Mouse (Mus musculus) hindlimb bud, embryonic 11.5 days (tissue): ENCODE data around the gene Col15a1.

Experiments
- DNase-seq: peaks from one replicate; pipeline ENCODE4 v3.0.0-alpha.2; 2012; ENCODE audit warnings: low read depth, low spot score; ENCODE audit errors: extremely low spot score

The Col15a1 gene

DNA sequence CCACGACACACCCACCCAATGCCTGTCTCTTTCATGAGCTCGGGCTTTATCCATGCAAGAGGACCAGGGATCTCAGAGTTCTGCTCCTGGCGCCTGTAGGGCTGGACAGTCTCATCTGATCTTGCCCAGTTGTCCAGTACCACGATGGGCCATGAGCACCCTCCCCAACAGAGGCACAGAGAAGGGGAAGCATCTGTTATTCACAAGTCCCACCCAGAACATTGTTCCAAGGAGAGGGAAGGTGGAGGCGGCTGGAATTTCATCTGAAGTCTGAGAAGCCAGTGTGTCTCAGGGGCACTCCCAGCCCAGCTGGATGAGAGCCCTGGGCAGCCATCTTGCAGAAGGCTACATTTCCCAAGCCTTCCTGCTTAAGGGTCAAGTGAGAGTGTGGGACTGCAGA is 21.0 kb downstream of the Col15a1 start:
- no peak for DNase-seq

DNA sequence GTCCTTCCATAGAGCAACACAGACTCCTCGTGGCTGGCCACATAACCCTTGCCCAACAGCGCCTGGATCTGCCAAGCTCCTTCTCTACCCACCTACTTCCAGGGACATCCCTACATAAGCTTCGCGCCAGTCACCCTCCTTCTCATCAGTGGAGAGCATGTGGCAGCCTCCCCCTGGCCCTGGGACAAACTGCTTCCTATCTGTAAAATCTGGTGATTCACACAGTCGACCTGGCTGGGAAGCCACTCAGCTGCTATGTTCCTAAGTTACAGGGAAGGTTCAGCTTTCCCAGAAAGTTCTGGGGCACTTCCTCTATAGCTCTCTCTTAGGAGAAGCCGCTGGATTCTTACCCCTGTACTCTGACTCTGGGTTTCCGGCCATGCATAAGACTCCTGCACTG is 22.5 kb downstream of the Col15a1 start:
- DNase-seq = no peak

DNA sequence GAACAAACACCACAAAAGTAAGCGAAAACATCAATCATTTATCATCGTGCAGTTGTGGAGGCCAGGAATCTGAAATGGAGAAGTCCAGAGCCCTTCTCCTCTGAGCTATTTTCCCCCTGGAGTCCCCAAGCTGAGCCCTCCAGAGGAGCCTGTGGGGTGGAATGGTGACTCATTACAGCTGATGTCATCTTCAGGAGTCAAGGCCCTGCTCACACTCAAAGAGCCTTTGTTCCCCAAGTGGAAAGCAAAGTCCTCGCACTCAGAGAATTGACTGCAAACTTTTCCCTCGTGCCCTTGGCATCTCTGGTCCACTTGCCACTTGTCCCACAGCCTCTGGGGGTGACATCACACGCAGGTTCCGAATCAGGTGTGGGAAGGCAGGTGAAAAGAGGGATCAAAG is 23.4 kb downstream of the Col15a1 start:
- DNase-seq = no peak

DNA sequence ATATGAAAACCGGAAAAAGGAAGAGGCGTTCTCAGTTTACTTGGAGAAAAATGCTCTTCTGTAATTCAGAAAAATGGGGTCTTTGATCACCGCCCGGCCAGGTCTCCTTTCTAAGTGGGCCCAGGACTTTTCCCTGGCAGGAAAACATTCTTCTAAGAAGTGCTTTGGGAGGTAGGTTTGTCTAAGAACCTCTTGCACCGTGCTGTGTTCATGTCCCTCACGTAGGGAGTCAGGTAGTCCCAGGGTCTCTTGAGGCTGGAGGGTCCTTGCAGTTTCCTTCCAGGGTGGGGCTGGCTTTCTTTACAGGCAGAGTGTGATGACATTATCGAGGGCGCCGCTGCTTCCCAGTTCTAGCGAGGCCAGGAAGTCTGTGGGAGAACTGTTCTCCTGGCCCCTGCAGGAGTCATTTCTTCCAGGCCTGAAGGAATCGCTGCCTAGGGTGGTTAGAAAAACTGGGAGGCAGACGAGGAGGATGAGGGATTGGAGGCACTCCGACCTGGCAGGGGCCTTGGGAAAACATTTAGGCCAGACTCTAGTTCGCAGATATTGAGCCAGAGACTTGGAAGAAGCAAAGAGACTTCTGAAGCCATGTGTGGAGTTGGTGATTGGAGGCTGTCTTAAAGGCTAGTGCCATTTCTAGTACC is 25.4 kb downstream of the Col15a1 start:
- no peak for DNase-seq

DNA sequence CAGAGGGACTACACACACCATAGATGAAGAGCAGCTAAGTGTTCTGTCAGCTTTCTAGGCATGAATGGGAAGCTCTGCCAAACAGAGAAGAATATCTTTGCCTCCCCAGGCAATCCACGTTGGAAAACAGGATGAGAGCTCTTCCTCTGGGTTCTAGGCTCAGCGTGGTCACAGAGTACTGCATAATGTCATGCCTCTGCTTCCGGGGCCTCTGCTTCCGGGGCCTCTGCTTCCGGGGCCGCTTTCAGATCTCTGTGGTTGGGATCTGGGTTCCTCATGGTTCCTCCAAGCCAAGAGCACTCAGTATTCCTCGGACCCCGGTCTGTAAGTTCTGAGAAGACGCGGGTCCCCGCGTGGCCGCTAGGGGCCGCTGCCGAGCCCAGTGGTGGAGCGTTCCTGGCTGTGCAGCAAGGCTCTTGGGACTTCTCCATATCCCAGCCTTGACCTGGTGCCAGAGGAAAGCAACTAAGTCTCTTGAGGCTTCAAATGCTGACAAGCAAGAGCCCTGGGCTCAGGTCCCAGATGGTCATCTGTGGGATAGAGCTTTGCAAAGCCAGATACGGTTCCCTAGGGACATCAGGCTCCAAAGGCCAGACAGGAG is 26.8 kb downstream of the Col15a1 start:
- no peak for DNase-seq

DNA sequence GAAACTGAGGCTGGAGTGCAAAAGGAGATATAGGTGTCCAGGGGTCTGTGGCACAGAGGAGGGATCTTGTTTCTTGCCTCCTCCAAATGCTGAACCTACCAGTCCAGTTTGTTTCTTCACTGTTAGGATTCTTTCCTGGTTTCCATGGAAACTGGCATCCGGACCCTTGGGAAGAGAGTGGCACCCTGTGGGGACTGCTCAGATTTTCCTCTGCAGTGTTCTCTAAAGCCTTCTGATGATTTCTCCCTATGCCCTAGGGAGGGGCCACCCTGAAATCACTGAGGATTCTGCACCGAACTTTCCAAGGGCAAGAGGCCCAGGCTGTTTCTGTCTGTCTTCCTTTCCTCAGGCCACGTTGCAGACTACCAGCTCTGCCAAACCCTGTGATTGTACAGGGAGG is 27.4 kb downstream of the Col15a1 start:
- DNase-seq = no peak

DNA sequence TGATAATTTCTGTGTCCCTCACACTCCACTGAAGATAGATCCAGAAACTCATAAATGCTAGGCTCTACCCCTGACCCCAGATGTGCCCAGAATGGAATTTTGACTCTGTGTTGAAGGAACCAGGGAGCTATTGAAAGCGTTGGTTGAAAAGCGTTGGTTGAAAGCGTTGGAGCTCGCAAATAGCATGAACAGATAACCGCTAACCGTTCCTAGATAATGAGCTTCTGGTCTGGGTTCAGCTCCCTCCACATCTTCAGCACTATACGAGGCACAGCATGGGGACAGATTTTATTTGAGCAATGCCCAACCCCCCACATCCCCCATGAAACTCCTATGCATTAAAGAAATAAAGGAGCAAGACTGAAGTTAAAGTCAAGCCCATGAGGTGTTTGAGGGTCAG is 28.1 kb downstream of the Col15a1 start:
- no peak for DNase-seq

DNA sequence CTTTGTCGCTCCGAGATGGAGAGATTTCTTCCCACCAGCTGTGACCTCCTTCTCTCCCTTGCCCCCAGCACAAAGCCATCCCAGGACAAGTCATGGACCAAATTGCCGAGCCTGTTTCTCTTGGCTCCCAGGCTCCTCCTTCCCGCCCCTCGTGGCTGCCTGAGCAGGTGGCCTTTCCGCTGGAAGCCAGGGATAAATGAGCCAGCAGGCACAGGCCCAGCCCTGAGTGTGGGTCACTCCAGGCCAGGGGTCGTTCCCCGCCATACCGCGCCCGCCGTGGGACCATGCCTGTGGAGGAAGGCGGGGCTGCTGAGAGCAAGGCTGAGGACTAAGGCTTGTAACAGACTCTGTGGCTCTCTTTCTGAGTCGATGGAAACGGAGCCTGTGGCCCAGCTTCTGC is 29.3 kb downstream of the Col15a1 start:
- no peak for DNase-seq

DNA sequence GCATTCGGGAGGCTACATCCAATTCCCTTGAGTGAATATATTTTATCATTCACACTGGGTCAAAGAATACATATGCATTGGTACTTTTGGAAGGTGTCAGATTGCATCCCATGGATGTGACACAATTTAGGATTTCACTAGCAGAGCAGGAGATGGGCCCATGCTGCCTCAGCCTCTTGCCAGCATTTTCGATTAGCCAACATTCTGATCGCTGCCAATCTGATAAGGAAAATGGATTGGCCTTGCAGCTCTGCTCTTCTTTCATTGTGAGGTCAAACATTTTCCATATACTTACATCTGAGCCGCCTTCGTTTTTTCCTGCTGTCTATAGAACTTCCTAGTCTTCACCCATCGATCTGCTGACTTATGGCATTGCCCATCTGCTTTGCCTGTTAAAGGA is 31.2 kb downstream of the Col15a1 start:
- no peak for DNase-seq

DNA sequence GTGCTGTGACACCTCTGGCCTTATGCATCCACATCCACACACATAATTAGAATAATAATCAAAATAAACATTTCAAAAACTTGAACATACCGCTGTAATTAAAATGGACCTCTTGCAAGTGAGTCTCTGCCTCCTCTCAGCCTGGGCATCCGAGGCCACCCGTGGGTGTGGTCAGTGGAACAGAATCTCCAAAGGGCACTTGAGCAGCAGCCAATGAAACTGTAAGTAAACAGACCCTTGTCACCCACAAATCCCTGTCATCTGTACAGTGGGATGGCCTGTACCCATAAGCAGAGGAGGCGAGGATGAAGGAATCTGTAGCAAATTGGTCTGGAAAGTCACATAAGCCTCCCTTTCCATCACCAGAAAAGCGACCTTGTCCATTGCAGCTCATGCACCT is 32.9 kb downstream of the Col15a1 start:
- DNase-seq = no peak

DNA sequence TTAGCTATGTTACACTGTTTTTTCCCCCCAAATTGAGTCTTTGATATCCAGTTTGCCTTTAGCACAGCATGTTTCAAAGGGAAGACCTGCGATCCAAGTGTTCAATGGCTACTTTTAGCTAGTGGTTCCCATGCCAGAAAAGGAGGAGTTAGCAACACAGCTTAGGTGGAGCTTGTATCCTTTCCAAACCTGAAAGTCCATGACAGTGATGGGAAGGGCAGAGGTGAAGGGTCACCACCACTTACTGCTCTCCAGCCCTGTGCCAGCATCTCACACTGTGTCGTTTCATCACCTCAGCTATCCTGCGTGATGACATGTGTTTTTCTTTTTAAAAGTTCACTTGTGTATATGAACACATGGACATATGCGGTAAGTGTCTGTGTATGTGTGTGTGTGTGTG is 34.2 kb downstream of the Col15a1 start:
- no peak for DNase-seq

DNA sequence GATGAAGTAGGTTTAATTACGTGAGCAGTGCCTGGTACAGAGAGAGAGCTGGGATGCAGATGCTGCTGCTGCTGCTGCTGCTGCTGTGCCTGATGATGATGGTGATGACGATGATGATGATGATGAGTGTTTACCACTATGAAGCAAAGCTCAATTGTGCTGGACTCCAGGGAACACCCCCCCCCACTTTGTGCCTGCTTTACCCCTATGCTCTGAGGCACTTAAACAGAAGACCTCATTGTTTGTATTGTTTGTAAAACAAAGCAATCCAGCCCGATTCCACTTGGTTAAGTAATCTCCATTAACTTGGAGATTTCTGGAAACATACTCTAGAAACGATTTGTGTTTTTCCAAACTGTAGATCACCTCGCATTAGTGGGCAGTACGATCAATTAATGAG is 36.7 kb downstream of the Col15a1 start:
- DNase-seq = no peak

DNA sequence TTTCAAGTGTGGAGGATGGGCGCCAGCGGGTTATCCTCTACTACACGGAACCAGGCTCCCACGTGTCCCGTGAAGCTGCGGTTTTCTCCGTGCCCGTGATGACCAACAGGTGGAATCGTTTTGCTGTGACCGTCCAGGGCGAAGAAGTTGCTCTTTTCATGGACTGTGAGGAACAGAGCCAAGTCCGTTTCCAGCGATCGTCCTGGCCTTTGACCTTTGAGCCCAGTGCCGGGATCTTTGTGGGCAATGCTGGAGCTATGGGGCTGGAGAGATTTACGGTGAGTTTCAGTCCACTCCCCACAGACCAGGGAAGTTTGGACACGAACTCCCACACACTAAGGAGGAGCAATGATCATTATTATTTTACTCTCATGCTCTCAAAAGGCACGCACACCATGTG is 37.7 kb downstream of the Col15a1 start:
- DNase-seq = no peak

DNA sequence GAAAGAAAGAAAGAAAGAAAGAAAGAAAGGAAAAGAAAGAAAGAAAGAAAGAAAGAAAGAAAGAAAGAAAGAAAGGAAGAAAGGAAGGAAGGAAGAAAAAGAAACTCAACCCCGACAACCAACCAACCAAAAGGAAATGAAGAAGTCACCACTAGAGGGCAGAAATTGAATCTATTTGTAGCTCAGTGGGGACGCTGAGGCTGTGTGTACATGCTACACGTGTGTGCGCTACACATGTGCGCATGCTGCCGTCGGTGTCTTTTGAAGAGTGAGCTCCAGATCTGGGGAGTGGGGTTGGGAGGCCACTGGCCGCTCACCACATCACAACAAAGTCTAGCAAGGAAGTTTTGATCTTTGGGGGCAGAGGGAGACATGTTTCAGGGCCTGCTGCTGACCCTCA is 38.9 kb downstream of the Col15a1 start:
- DNase-seq = no peak

DNA sequence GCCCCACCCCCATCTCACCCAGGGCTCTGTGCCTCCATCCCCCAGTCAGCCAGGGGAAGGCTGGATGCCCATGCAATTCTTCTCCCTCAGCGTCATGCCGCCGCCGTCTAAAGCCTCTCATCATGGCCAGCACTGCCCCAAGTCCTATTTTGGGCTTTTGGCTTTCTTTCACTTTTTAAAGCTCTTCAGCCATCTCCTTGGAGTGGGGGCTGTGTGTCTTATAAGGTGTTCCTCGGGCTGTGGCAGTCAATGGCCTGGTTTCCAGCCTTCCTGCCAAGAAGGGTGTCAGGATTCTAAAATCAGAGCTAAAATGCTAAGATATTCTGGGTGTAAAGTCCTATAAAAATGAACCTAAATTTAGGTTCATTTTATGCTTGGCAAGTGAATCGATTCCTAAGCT is 39.6 kb downstream of the Col15a1 start:
- no peak for DNase-seq

DNA sequence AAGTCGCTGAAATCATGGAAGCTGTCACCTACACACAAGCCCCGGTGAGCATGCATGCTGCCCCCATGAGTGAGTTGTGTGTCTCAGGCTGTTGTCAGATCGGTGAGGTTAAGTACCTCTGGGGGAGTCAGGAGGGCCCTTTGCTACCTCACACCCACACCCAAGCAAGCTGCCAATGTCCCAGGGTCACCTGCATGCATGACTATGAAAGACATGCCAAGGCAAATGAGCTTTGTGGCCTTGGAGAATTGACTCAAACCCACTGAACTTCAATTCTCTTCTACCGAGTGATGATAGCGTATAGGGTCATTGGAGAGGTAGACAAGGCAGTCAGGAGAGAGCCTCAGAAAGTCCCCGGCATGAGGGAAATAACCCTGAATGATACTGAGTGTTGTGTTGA is 41.2 kb downstream of the Col15a1 start:
- no peak for DNase-seq

DNA sequence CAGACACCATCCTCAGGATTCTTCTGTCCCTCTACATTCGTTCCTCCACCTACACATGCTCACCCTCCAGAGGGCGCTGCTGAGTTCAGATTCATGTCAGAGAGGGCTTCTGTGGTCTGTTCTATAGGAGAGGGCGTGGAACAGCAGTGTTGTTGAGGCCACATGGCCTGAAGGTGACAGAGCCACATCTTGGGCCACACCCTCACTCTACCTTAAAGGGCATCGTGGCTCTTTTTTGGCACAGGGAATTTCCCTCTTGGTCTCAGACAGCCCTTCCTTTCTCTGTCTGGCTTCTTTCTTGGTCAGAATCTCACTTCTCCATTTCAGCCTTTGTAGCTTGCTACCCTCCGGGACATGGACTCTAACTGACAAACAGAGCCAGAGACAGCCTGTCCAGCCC is 43.1 kb downstream of the Col15a1 start:
- no peak for DNase-seq

DNA sequence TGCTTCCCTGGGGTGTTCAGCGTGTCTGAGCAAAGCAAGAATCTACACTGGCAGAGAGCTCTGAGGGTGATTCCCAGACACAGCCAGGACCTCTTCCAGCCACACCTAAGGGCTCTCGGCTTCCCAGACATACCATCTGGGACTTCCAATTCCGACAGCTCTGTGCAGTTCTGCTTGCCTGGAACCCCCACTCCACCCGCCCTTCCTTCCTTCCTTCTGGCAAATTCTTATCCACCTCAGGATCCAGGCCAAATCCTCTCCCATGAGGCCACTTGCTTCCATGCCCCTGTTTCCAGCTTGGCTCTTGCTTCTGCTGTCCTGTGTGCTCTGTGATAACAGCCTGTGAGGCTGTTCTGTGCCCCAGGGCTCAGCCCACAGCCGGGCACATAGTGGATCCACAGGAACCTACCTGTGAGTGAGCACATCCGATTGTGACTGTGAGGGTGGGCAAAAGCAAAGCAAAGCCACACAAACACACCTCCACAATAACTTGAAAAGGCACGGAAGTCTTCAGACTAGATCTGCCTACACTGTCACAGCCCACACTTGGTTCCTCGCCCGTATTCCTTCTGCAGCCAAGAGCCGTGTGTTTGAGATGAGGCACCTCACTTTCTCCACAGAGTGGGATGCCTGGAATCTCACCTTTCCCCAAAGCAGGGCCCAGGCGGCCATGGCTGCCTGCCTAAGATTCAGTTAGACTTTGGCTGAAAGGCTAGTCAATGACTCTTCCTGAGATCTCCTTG is 43.9 kb downstream of the Col15a1 start:
- no peak for DNase-seq

DNA sequence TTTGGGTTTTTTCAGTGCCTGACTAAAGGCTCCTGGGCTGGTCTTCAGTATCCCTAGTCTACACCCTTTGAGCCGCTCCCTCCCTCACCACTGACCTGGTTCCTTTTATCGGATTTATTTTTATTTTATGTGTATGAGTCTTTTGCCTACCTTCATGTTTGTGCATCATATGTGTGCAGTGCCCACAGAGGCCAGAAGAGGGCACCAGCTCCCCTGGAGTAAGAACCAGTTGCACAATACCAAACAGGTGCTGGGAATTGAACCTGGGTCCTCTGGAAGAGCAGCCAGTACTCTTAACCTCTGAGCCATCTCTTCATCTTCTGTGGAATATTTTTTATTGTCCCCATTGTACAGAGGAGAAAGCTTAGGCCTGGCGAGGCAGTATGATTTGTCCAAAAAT is 44.7 kb downstream of the Col15a1 start:
- no peak for DNase-seq

DNA sequence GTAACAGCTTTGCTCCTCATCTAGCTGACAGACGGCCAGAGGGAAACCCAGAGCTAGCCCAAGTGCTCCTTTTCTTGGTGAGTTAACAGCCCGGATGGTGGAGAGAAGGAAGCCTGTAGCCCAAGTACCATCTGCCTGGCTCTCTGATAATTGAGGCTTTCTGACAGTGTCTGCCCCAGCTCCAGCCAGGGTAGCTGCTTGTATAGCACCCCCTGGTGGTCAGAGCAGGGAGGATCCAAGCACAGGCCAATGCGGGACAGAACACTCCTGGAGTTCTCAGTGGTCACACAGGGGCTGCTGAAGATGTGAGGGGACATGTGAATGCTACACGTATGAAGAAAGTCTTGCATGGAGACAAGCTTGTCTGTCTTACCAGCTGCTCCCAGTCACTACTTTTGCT is 47.7 kb downstream of the Col15a1 start:
- peak; percentile 30 for DNase-seq

DNA sequence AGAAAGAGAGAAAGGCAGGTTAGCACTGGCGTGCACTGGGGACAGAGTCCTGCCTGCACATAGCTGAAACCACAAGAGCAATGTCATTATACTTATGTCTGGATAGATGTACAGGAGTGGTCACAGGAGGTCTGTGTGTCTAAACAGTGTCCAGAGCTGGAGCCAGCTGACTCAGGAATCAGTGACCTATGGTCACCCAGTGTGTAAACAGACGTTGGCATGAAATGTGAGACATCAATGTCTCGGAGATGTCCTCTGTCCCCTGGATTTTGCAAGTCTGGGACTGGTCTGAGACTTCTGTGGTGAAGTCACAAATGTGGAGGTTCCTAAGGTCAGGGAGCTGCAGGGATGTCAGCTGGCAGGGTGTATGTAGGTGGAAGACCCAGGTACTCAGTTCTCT is 50.2 kb downstream of the Col15a1 start:
- DNase-seq = no peak

DNA sequence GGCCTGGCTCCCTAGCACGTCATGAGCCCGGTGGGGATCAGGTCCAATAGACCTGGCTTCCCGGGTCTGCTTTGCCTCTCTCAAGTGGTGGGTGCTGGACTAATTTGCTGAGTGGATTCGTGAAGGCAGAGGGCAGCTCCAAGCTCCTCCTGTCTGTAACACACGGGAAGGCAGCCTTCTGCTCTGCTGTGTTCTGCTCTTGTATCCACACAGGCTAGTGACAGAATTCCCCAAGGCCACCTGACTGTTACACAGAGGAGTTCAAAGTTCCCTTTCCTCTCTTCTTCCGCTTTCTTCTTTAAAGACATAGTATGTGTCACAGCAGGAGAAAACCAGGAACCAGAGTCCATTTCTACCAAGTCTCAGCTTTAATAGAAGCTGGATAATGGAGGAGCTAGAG is 53.1 kb downstream of the Col15a1 start:
- DNase-seq = no peak

DNA sequence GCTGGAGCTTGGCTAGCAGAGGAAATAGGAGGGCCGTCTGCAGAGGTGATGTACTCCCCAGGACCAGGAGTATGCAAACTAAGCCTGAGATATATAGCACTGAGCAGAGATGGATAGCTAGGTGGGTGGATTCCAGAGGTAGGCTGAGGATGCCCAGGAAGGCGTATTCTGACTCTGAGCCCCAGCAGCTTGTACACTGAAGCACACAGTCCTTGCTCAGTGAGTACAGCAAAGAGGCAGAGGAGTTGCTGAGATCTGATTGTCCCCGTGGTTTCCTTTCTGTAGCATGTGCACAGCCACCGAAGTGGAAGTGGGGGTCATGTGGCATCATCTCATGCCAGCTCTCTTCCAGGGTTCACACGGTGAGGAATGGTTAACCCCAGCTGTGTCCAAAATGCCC is 54.0 kb downstream of the Col15a1 start:
- no peak for DNase-seq
